Mouse (Mus musculus) E14TG2a.4 (cell line): ENCODE results near the gene Prkca.

Source experiments
- CTCF ChIP-seq: conservative IDR thresholded peaks from 2 replicates; pipeline ENCODE4 v1.5.1; 2014; ENCODE audit warnings: low read length
- NANOG ChIP-seq: IDR thresholded peaks from 2 replicates; pipeline ENCODE4 v1.6.1; 2014; ENCODE audit warnings: borderline replicate concordance, low read length, mixed read lengths
- POU5F1 ChIP-seq: IDR thresholded peaks from 2 replicates; pipeline ENCODE4 v1.6.1; 2014; ENCODE audit warnings: low read length, borderline replicate concordance

DNA sequence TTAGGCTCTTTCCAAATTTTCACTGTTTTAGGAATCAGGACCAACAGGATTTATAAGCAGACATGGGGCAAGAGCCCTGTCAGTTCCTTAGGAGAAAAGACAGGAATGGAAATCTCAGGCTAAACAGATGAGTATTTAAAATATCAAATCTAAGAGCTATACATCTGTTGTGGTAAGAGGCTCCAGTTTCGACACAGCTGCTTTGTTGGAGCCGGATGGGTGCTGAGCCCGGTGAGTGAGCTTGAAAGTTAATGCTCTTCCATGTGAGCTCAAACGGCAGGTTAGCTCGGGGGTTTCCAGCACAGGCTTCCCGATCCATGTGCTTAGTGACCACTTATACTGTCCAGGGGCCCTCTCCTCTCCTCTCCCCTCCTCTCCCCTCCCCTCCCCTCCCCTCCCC lies 273.7 kb downstream of the Prkca start:
- no peak for TF ChIP-seq CTCF
- TF ChIP-seq NANOG, result no peak
- TF ChIP-seq POU5F1, result no peak
